Mouse (Mus musculus): ENCODE measurements around the gene Hnrnpll.

DNA sequence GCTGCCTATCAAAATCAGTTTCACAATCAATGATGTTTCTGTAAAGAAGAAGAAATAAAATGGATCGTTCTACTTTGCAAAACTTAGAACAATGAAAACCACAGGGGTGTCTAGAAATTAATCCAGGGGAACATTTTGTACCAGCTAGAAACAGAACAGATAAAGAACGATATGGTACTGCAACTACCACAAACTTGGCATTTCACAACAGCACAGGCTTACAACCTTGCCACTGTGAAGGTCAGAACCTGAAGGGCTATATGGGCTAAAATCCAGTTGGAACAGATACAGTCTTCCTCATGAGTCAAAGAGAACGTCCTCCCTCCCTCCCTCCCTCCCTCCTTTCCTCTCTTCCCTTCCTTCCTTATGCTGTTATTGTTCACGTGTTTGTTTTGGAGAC is 28.4 kb upstream of the Hnrnpll start:
- TF ChIP-seq CTCF (IDR thresholded peaks at IDR 0.05; ENCODE audit: control insufficient read depth, insufficient read depth, insufficient read length) (no peak), MAX (IDR thresholded peaks at IDR 0.05) (no peak), FOSL1 (IDR thresholded peaks at IDR 0.05; ENCODE audit: insufficient read depth, low read length, poor library complexity, severe bottlenecking) (no peak), CEBPB (IDR thresholded peaks at IDR 0.05; ENCODE audit: low read depth) (no peak), MYOG (IDR thresholded peaks at IDR 0.05; ENCODE audit: control insufficient read depth, extremely low read depth, insufficient read length) (no peak), USF1 (IDR thresholded peaks at IDR 0.05; ENCODE audit: low read depth) (no peak), MYOD1 (IDR thresholded peaks at IDR 0.05; ENCODE audit: control insufficient read depth, insufficient read length, low read depth) (no peak)

Measured in C2C12 (cell line).